Mouse (Mus musculus) lung, postnatal 10 days (tissue): Measurements from ENCODE around the gene Dcun1d1.

ENCODE experiments used
- DNase-seq: peaks from one replicate; pipeline ENCODE4 v3.0.0; 2021

Gene Dcun1d1

GRCm38 (mm10) chr3:35929831-35930230 is 7.4 kb downstream of the Dcun1d1 start:
- DNase-seq: no peak

- DNase-seq: no peak
These were observed 7.8 kb downstream of the Dcun1d1 start for GRCm38 (mm10) chr3:35929406-35929805.

- no peak for DNase-seq
These were observed 11.4 kb downstream of the Dcun1d1 start for GRCm38 (mm10) chr3:35925852-35926251.

GRCm38 (mm10) chr3:35924007-35924406 is 13.2 kb downstream of the Dcun1d1 start:
- no peak for DNase-seq

GRCm38 (mm10) chr3:35923495-35923894 is 13.8 kb downstream of the Dcun1d1 start:
- no peak for DNase-seq

GRCm38 (mm10) chr3:35922522-35922921 is 14.7 kb downstream of the Dcun1d1 start:
- DNase-seq: no peak

- DNase-seq: no peak
These were observed 19.0 kb downstream of the Dcun1d1 start for GRCm38 (mm10) chr3:35918229-35918628.

GRCm38 (mm10) chr3:35908982-35909680 is 28.1 kb downstream of the Dcun1d1 start:
- DNase-seq: no peak

GRCm38 (mm10) chr3:35900555-35901204 is 36.6 kb downstream of the Dcun1d1 start:
- DNase-seq: no peak

GRCm38 (mm10) chr3:35899109-35899508 is 38.1 kb downstream of the Dcun1d1 start:
- DNase-seq: no peak

GRCm38 (mm10) chr3:35897900-35898299 is 39.3 kb downstream of the Dcun1d1 start:
- DNase-seq: no peak

GRCm38 (mm10) chr3:35893156-35893555 is 44.1 kb downstream of the Dcun1d1 start:
- no peak for DNase-seq

- DNase-seq: no peak
These were observed 46.1 kb downstream of the Dcun1d1 start for GRCm38 (mm10) chr3:35891123-35891522.

- no peak for DNase-seq
These were observed 47.7 kb downstream of the Dcun1d1 start for GRCm38 (mm10) chr3:35889531-35889930.

- no peak for DNase-seq
These were observed 54.0 kb downstream of the Dcun1d1 start for GRCm38 (mm10) chr3:35883267-35883666.

- DNase-seq: no peak
These were observed 87.9 kb downstream of the Dcun1d1 start for GRCm38 (mm10) chr3:35849326-35849725.
